Mouse (Mus musculus): ENCODE measurements around the gene Kpna1.
A peak's percentile ranks its signal among the peaks of the same experiment; 100 is the strongest.

Gene Kpna1

DNA sequence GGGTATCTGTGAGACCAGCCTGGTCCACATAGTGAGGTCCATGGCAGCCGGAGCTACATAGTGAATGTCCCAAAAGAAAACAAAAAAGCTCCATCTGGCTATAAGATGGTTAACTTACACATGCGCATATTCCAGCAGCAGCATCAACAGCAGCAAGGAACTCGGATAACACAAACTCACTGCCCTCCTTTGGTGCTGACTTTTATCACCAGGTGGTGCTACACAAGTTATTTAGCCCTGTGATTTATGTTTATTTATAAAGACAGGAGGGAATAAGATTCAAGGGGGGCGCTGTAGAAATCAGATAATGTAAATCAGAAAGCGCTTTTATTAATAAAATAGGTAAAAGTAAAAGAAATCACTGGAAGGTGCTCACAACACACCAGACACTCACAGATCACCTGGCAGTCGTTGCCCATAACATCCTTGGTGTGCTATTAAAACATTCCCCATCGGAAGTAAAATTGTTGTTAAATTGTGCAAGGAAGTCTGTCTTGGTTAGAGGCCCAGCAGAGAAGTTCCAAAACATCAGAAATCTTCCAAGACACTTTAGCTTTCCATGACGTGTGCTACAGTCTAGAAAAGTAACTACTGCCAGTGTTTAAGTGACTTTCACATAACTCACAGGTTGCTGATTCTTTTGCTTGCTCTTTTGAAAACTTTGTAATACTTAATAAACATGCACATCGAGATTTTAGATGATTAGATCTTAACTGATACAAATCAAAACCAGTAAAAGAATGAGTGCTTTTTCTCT is 91.4 kb downstream of the Kpna1 start:
- no peak for DNase-seq (ENCODE audit: low read depth, low spot score)

DNA sequence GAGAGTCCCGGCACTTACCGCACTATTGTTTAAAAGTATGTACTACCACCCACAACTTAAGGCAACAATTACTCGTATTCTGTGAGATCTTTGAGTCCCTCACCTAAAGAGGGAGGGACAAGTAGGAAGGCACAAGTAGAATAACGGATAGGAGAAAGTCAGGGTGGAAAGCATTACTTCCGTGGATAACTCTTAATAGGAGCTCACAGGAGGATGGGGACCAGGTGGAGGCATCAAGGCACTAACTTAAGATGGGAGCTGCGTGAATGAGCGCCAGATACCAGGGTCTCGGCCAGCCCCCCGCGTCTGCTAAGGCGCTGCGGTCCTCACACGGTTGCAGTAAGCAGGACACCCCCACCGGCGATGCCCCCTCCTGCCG is 92.5 kb downstream of the Kpna1 start:
- DNase-seq (ENCODE audit: low read depth, low spot score), result no peak

DNA sequence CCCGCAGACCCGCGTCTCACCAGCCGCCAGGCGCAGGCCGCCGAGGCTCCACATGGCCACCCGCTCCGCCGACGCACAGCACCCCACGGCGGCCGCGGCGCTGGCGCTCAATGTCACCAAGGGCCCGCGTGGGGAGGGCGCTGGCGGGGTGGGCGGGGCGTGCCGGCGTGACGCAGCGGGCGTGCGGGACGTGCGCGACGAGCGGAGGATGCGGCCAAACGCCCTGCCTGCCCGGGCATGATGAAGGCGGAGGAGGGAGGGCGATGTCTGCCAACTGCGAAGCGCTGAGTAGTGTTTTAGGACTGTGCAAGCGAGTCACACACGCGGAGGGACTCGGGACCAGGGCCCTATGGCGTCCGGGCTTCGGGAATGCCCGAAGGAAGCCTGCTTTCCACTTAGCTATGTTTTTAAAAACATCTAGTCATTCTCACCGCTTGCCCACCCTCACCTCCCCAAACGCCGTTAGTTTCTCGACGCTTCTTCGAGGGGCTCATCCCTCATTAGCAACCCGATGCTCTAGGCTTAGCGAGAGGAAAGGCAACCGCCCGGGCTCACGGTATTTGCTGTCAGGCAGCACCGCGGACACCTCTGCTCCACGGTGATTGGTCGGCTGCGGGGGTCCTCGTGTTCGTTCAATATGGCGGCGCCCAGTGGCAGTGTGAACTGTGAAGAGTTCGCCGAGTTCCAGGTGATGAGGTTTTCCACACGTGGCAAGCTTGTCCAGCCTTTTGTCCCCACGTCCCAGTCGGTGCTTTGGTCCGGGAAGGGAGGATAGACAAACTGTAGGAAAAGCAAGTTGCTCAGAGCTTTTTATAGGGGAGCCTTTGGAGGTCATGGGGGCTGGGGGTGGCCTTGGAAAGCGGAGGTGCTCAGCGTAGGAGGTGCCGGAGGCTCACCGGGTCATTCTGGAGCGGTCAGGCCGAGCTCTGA is 93.2 kb downstream of the Kpna1 start, which contains the start of the genes Fam162a and Ccdc58:
Gene Fam162a, minus strand, starts transcription at position 145 of the 930 bp plus-strand sequence.
Gene Ccdc58, plus strand, starts transcription at position 236 of the 930 bp plus-strand sequence.
- peak; percentile 79 for DNase-seq (ENCODE audit: low read depth, low spot score)

DNA sequence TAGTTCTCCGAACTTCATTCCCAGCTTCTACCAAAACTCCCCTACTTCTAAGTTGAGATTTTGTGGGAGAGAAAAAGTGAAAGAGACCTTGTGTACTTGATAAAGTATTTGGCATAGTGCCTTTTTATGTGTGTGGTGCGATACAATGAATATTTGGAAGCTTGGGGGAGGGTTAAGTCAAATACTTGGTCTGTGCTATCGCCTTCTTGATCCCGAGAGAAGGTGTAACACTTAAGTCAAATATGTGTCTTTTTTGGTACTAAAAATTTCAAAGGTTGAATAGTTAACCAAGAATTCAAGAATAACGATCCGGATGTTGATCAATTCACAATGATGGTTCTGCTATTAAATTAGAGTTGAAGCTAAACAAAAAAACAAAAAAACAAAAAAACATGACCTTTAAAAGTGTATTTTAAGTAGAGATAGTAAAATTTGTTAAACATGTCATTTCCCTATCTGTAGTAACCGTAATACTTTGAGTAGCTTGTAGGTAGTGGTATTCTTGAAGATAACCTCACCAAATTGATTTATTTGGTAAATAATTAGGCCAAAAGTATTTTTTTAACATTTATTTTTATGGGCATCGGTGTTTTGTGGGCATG is 94.0 kb downstream of the Kpna1 start:
- no peak for DNase-seq (ENCODE audit: low read depth, low spot score)

- DNase-seq (ENCODE audit: low read depth, low spot score), result no peak
These were observed 96.2 kb downstream of the Kpna1 start for GRCm38 (mm10) chr16:36074772-36075171.

GRCm38 (mm10) chr16:36079916-36080315 is 101.4 kb downstream of the Kpna1 start:
- no peak for DNase-seq (ENCODE audit: low read depth, low spot score)
